Mouse (Mus musculus) spleen, postnatal 4 days (tissue): ENCODE measurements around the gene Cd300lf.
A peak's percentile ranks its signal among the peaks of the same experiment; 100 is the strongest.

Experiments
- DNase-seq, 2 experiments: peaks; one replicate each; pipeline ENCODE4 v3.0.0; 2022; ENCODE audit warnings: low spot score in 2 of 2

Cd300lf gene

GRCm38 (mm10) chr11:115133800-115134199, at the start of gene Cd300lf:
Gene Cd300lf, minus strand, starts transcription at chr11:115133992.
- DNase-seq = peak; percentile 38 to 76

- DNase-seq = peak; percentile 84 to 96
These were observed 48.3 kb upstream of the Cd300lf start for GRCm38 (mm10) chr11:115181913-115182638.

- DNase-seq = no peak
These were observed 46.1 kb upstream of the Cd300lf start for GRCm38 (mm10) chr11:115179881-115180280.

GRCm38 (mm10) chr11:115179191-115179590, 45.4 kb upstream of the Cd300lf start:
- no peak for DNase-seq

- DNase-seq = no peak
These were observed 45.0 kb upstream of the Cd300lf start for GRCm38 (mm10) chr11:115178766-115179165.

- no peak for DNase-seq
These were observed 43.9 kb upstream of the Cd300lf start for GRCm38 (mm10) chr11:115177559-115178195.

- no peak for DNase-seq
These were observed 42.8 kb upstream of the Cd300lf start for GRCm38 (mm10) chr11:115176399-115177190.

GRCm38 (mm10) chr11:115173549-115174339, 40.0 kb upstream of the Cd300lf start:
- DNase-seq = no peak

- no peak for DNase-seq
These were observed 39.1 kb upstream of the Cd300lf start for GRCm38 (mm10) chr11:115172825-115173287.

GRCm38 (mm10) chr11:115171125-115171524, 37.3 kb upstream of the Cd300lf start:
- no peak for DNase-seq

- no peak for DNase-seq
These were observed 35.6 kb upstream of the Cd300lf start for GRCm38 (mm10) chr11:115169430-115169829.

GRCm38 (mm10) chr11:115167631-115168249, 33.9 kb upstream of the Cd300lf start:
- no peak for DNase-seq

- DNase-seq = no peak
These were observed 33.0 kb upstream of the Cd300lf start for GRCm38 (mm10) chr11:115166776-115167175.

GRCm38 (mm10) chr11:115164976-115165374, 31.2 kb upstream of the Cd300lf start:
- no peak for DNase-seq

- no peak for DNase-seq
These were observed 30.7 kb upstream of the Cd300lf start for GRCm38 (mm10) chr11:115164341-115164975.

GRCm38 (mm10) chr11:115163568-115164150, 29.9 kb upstream of the Cd300lf start:
- DNase-seq = peak; percentile 60 to 83

GRCm38 (mm10) chr11:115162832-115163480, 29.2 kb upstream of the Cd300lf start, which contains the start of gene Slc9a3r1:
Gene Slc9a3r1, plus strand, starts transcription at chr11:115163341.
- peak; percentile 98 to 99 for DNase-seq

- no peak for DNase-seq
These were observed 28.4 kb upstream of the Cd300lf start for GRCm38 (mm10) chr11:115162205-115162601.

GRCm38 (mm10) chr11:115161578-115162204, 27.9 kb upstream of the Cd300lf start:
- no peak for DNase-seq
